Mouse (Mus musculus) lung, embryonic 15.5 days (tissue): ENCODE results near the gene 1700003F12Rik. TPM values are rescaled to one million over a fixed set of nuclear protein-coding genes. Genes with fewer than 3 reads are reported as not detected.

ENCODE experiments used
- ATAC-seq: fragments of 200-750 bp; cut with Nextera tagmentation; 2 replicates; pipeline ENCODE4 v1.8.0; 2017; ENCODE audit warnings: moderate number of reproducible peaks, borderline replicate concordance; ENCODE audit not compliant: low FRiP score, low TSS enrichment; ENCODE audit errors: extremely low read depth
- H3K27ac ChIP-seq: fragments of 300-500 bp; sonication (generic); 2 replicates; pipeline ENCODE4 v1.5.1; 2015; ENCODE audit warnings: moderate library complexity, mild to moderate bottlenecking, inconsistent platforms
- H3K27me3 ChIP-seq: fragments of 300-500 bp; sonication (generic); 2 replicates; pipeline ENCODE4 v1.6.1; 2015; ENCODE audit warnings: inconsistent platforms
- H3K36me3 ChIP-seq: fragments of 300-500 bp; sonication (generic); 2 replicates; pipeline ENCODE4 v1.6.1; 2015; ENCODE audit warnings: inconsistent platforms
- H3K4me1 ChIP-seq: fragments of 300-500 bp; sonication (generic); 2 replicates; pipeline ENCODE4 v1.6.1; 2015; ENCODE audit warnings: inconsistent platforms
- H3K4me2 ChIP-seq: fragments of 300-500 bp; sonication (generic); 2 replicates; pipeline ENCODE4 v1.6.1; 2015; ENCODE audit warnings: inconsistent platforms, mild to moderate bottlenecking, moderate library complexity
- H3K4me3 ChIP-seq: fragments of 300-500 bp; sonication (generic); 2 replicates; pipeline ENCODE4 v1.5.1; 2015; ENCODE audit warnings: mild to moderate bottlenecking, inconsistent platforms
- H3K9ac ChIP-seq: fragments of 300-500 bp; sonication (generic); 2 replicates; pipeline ENCODE4 v1.6.1; 2015; ENCODE audit warnings: inconsistent platforms
- H3K9me3 ChIP-seq: fragments of 300-500 bp; sonication (generic); 2 replicates; pipeline ENCODE4 v1.6.1; 2016; ENCODE audit warnings: inconsistent platforms
- WGBS: fragments of 180-500 bp; shearing (Covaris S2); methylation state at CpG from one replicate; pipeline ENCODE4 v1.1.7; 2015; 5-methylcytosine and 5-hydroxymethylcytosine counted together
- polyA plus RNA-seq: library from polyadenylated mRNA; unstranded; fragments of >200 nt; fragmentation: Nextera tagmentation; extraction: Ambion mirVana; gene quantifications from 2 replicates; pipeline ENCODE4 v1.2.1, GENCODE M21; 2015

1700003F12Rik gene
- polyA plus RNA-seq, 1 experiment from 2014 or later: 0.91 TPM

DNA sequence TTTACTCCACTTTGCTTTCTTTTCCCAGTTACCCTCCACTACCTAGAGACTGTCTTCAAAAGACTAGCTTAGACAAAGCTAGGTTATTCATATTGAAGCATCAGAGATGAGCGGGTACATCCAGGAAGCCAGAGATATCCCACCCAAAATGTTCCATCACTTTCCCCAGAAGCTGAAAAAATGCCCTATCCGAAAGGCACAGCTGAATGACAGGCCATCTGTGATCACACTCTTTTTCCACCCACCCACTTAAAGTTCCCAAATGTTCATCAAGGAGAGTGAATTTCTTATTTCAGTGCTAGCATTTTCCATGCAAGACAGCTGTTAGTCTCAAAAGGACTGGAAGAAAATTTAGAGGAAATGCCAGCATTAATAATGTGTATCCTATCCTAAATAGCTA, 21.6 kb upstream of the 1700003F12Rik start:
- Histone ChIP-seq H3K36me3 (peaks cover 50% of the 10 kb centered on the region), H3K4me1 (no peaks in the 10 kb centered on the region), H3K9me3 (no peaks in the 10 kb centered on the region), H3K27ac (no peak overlapping the region), H3K4me2 (no peak overlapping the region), H3K9ac (no peak overlapping the region), H3K27me3 (no peaks in the 10 kb centered on the region), H3K4me3 (no peak overlapping the region)
- WGBS: 91% methylated on average over 2 of the region's 2 CpGs
- ATAC-seq: no peak

DNA sequence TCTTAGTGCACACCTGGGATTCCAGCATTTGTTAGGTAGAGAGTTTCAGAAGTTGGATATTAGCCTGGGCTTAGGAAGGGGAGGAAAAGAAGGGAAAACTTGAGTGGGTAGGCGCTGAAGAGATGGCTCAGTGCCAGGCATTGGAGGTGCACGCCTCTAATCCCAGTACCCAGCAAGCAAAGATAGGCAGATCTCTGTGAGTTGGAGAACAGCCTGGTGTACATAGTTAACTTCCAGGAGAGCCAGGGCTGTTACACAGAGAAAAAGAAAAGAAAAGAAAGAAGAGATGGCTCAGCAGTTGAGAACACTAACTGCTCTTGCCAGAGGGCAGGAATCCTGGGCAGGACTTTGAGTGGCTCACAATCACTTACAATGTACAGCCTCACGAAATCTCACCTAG, 20.4 kb upstream of the 1700003F12Rik start:
- H3K36me3 ChIP-seq: peaks cover 60% of the 10 kb centered on the region
- 53% methylated on average over 3 of the region's 3 CpGs for WGBS

DNA sequence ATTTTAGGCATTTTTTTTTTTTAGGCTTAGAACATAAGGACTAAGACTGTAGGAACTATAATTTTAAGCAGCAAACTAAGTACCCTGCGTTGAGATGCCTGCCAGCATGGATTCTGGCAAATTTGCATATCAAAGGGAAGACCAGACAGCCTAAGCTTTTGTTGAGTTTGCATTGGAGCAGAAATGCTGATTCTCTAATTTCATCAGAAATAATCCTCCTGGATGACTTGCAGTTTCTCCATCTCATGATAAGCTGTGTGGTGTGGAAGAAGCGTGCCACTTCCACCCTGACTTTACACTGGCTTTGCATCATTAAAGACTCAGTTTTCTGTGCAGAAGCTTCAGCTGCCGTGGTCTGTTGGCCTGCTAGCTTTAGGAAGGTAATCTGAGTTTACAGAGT, 14.0 kb upstream of the 1700003F12Rik start:
- H3K27ac ChIP-seq: no peak overlapping the region
- H3K9me3 ChIP-seq: no peaks in the 10 kb centered on the region
- H3K4me3 ChIP-seq: no peak overlapping the region
- no peaks in the 10 kb centered on the region for H3K4me1 ChIP-seq
- 71% methylated on average over 3 of the region's 3 CpGs for WGBS
- peaks cover 63% of the 10 kb centered on the region for H3K36me3 ChIP-seq
- H3K27me3 ChIP-seq: no peaks in the 10 kb centered on the region
- H3K9ac ChIP-seq: no peak overlapping the region
- ATAC-seq: no peak
- H3K4me2 ChIP-seq: no peak overlapping the region

More for the DNA sequence above, 20.4 kb upstream of the 1700003F12Rik start:
- H3K4me1 ChIP-seq: no peaks in the 10 kb centered on the region
- H3K4me3 ChIP-seq: no peak overlapping the region
- no peak overlapping the region for H3K9ac ChIP-seq
- no peaks in the 10 kb centered on the region for H3K27me3 ChIP-seq
- H3K9me3 ChIP-seq: no peaks in the 10 kb centered on the region
- no peak overlapping the region for H3K4me2 ChIP-seq
- H3K27ac ChIP-seq: peak overlapping the region; percentile 64
- ATAC-seq: 0 out of 2 replicates have a peak, but pooled peaks have one; percentile 31

DNA sequence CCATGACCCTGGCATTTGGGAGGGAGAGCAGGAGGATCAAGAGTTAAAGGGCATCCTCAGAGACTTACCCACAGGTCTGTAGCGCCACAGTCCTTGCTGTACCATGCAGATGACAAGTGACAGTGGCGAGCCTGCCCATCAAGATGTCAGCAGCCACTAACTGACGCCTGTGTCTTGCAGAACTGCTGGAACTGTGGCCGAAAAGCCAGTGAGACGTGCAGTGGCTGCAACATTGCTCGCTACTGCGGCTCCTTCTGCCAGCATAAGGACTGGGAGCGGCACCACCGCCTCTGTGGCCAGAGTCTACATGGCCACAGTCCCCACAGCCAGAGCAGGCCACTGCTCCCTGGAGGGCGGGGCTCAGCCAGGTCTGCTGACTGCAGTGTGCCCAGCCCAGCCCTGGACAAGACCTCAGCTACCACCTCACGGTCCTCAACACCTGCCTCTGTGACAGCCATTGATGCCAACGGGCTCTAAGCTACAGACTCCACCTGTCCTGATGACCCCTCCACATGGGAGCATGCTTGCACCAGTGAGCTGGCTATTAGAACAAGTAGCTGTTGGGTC, 12.1 kb upstream of the 1700003F12Rik start:
- H3K9me3 ChIP-seq: no peaks in the 10 kb centered on the region
- H3K27me3 ChIP-seq: no peaks in the 10 kb centered on the region
- peaks cover 3% of the 10 kb centered on the region; the same call in 1 of the 2 replicates for H3K4me1 ChIP-seq
- no peak overlapping the region for H3K27ac ChIP-seq
- ATAC-seq: no peak
- peaks cover 52% of the 10 kb centered on the region for H3K36me3 ChIP-seq
- no peak overlapping the region for H3K9ac ChIP-seq
- no peak overlapping the region for H3K4me3 ChIP-seq
- 87% methylated on average over 12 of the region's 12 CpGs for WGBS
- H3K4me2 ChIP-seq: no peak overlapping the region

DNA sequence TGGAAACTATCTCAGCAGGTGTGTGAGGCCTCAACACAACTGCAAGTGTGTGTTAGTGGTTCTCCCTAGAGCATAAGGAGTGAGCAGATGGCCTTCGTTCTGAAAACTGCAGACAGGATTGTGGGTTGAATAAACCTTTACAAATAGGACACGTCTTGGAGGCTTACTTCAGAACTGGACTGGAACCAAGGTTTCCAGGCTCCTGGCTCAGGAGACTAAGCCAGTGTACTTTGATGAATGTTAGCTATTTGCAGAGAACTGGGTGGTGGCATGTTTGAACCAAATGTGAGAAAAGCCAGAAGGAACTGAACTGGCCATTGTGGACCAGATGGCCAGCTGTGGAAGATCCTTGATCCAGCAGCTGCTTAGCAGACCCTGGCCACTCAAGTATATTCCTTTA, 8.6 kb upstream of the 1700003F12Rik start:
- Histone ChIP-seq H3K36me3 (peaks cover 22% of the 10 kb centered on the region), H3K4me2 (no peak overlapping the region), H3K27me3 (no peaks in the 10 kb centered on the region), H3K27ac (no peak overlapping the region), H3K4me3 (no peak overlapping the region), H3K9ac (no peak overlapping the region), H3K4me1 (peaks cover 3% of the 10 kb centered on the region; the same call in 1 of the 2 replicates), H3K9me3 (no peaks in the 10 kb centered on the region)
- WGBS: 45% methylated on average over 2 of the region's 2 CpGs
- no peak for ATAC-seq

DNA sequence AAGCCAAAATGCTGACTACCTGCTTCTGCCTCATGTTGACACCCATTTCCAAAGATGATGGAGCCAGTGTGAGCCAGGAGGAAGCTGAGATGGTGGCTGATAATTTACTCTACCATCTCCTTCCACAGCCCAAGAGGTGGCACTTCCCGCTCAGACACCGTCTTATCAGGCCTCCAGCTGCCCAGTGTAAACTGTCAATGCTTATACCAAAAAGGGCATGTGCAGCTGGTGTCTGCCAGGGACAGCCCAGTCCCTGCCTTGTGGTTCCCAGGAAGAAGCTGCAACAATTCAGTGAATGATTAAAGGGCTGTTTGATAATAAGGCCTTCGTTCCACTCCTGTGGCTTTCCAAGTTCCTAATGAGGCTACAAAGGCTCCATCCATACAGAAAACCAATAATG, 8.2 kb upstream of the 1700003F12Rik start:
- Histone ChIP-seq H3K4me2 (no peak overlapping the region), H3K4me3 (no peak overlapping the region), H3K27me3 (no peaks in the 10 kb centered on the region), H3K9me3 (no peaks in the 10 kb centered on the region), H3K36me3 (peaks cover 20% of the 10 kb centered on the region), H3K4me1 (peaks cover 3% of the 10 kb centered on the region; the same call in 1 of the 2 replicates), H3K27ac (no peak overlapping the region), H3K9ac (no peak overlapping the region)
- peak; percentile 40; the same call in 1 of the 2 replicates for ATAC-seq
- WGBS: 31% methylated on average over 3 of the region's 3 CpGs

DNA sequence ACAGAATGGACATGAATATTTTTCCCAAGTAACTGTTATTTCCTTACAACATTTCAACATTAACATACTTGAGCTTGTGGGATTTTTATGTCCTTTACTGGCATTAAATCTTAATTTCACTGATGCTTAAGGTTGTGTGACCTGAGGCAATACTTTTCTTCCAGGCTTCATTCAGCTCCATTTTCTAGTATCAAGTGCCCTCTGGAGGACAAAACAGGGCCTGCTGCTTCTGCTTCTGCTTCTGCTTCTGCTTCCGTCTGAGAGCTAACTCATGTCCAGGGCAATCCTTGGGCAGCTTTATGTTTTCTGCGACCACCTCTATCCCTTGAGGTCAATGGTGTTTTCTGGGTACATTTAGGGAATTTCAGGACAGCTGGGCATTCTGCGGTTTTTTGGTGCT, 7.2 kb upstream of the 1700003F12Rik start:
- Histone ChIP-seq H3K4me2 (no peak overlapping the region), H3K27me3 (no peaks in the 10 kb centered on the region), H3K36me3 (peaks cover 17% of the 10 kb centered on the region), H3K4me1 (peaks cover 3% of the 10 kb centered on the region; the same call in 1 of the 2 replicates), H3K9ac (no peak overlapping the region), H3K27ac (no peak overlapping the region), H3K4me3 (no peak overlapping the region), H3K9me3 (no peaks in the 10 kb centered on the region)
- 75% methylated on average over 3 of the region's 3 CpGs for WGBS
- ATAC-seq: no peak

DNA sequence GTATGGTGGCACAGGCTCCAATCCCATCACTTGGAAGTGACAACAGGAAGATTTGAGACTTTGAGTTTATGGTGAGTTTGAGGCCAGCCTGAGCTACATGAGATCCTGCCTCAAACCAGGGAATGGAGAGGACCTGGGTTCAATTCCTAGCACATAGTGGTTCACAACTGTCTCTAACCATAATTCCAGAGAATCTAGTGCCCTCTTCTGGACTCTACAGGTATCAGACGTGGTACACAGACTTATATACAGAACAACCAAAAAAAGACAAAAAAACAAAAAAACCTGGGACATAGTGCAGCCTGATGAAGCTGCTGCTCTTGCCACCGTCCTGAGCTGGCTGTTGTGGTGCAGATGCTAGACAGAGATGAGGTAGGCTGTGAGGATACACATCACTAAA, 5.3 kb upstream of the 1700003F12Rik start:
- ATAC-seq: no peak
- 79% methylated on average over 2 of the region's 2 CpGs for WGBS
- H3K27ac ChIP-seq: no peak overlapping the region
- H3K4me1 ChIP-seq: peaks cover 3% of the 10 kb centered on the region; the same call in 1 of the 2 replicates
- peaks cover 4% of the 10 kb centered on the region for H3K36me3 ChIP-seq
- H3K4me3 ChIP-seq: no peak overlapping the region
- H3K4me2 ChIP-seq: no peak overlapping the region
- no peaks in the 10 kb centered on the region for H3K27me3 ChIP-seq
- no peak overlapping the region for H3K9ac ChIP-seq
- H3K9me3 ChIP-seq: no peaks in the 10 kb centered on the region

DNA sequence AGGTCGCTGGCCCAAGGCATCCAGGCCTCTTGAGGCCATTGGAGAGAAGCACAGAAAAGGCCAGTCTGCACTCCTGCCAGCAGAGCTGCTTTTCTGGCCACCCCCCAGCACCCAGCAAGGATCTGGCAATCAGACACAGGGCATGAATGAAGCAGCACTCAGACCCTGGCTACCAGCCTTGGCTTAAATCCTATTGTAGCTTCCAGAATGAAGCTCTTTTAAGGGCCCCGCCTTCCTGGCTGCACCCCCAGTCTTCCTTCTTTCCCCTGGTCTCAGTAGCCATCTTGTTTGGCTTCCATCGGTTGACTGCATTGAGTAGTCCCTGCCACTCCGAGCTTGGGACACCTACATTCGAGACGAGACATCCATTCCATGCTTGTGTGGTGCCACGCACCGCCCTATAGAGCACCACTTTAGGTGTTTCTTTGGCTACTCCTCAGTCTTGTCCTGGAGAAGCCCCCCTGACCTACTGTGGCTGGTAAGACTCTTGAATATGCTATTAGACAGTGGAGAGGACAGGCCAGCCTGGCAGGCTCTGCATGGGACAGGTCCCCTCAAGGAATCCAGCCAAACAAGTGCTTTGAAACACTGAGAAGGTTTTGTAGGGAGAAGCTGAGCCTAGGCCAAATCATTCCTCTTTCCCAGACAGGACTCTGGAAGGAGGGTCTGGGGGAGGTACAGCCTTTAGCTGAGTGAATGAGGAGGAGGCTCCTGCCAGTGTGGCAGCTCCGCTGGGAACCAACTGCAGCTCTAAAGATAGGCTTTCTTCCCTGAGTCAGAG, 3.1 kb upstream of the 1700003F12Rik start:
- H3K27ac ChIP-seq: no peak overlapping the region
- H3K9me3 ChIP-seq: no peaks in the 10 kb centered on the region

DNA sequence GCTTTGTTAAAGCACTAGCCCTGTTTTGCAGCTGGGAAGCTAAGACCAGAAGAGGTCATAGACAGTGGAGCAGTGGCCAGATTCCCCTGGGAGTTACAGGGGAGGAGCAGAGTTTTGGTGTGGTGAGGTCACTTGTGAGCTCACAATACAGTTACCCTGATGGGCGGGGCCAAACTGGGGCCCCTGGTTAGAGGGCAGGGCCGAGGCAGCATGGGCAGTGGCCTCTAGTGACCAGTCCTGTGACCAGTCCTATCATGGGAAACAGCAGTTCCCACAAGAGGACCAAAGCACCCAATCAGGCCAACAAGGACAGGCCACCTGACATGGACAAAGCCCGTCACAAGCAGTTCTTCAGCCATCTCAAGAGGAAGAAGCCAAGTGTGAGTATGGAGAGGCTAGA, 1.8 kb downstream of the 1700003F12Rik start:
- Histone ChIP-seq H3K4me1 (peaks cover 27% of the 10 kb centered on the region), H3K27me3 (peaks cover 25% of the 10 kb centered on the region), H3K9me3 (no peaks in the 10 kb centered on the region), H3K27ac (no peak overlapping the region), H3K4me2 (peak overlapping the region; percentile 95; the same call in 1 of the 2 replicates), H3K9ac (no peak overlapping the region), H3K36me3 (no peaks in the 10 kb centered on the region), H3K4me3 (no peak overlapping the region)
- 54% methylated on average over 3 of the region's 3 CpGs for WGBS
- ATAC-seq: no peak

More for the DNA sequence above, 3.1 kb upstream of the 1700003F12Rik start:
- Histone ChIP-seq H3K9ac (no peak overlapping the region), H3K36me3 (no peaks in the 10 kb centered on the region), H3K27me3 (no peaks in the 10 kb centered on the region), H3K4me2 (no peak overlapping the region), H3K4me1 (peaks cover under 1% of the 10 kb centered on the region; the same call in 1 of the 2 replicates), H3K4me3 (no peak overlapping the region)
- no peak for ATAC-seq
- 86% methylated on average over 9 of the region's 9 CpGs for WGBS

DNA sequence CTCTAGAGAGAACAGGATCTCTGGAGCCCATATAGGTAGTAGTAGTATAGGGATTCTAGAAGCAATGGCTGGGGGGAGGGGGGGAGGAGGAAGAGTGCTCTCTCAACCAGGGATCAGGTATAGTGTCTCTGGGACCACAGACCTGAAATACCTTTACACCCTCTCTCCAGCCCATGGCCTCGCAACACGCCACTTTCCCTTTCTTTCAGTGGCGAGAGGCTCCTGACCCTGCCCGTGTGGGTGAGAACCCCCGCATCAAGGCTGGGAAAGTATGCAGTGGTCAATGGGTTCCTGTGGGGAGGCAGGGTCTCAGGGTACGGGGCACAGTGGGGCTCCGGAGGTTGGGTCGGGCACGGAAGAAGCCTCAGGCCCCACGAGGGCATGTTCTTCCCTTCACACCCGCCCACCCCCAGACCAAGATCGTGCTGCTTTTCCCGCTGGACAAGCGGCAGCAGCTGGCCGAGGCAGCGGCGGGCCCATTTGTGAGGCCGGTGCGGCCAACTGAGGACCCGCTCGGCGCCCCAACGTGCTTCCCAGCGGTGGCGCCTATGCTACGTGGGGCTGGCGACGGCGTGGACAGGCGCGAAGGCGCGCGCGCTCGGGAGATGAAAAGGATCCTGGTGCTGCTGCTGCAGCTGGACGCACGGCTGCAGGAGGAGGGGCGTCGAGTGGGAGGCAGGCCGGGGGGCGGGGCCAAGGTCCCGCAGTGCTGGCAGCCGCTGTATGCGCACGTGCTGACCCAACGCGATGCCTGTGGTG, 2.4 kb downstream of the 1700003F12Rik start:
- no peak overlapping the region for H3K27ac ChIP-seq
- 4% methylated on average over 48 of the region's 48 CpGs for WGBS
- no peaks in the 10 kb centered on the region for H3K9me3 ChIP-seq

DNA sequence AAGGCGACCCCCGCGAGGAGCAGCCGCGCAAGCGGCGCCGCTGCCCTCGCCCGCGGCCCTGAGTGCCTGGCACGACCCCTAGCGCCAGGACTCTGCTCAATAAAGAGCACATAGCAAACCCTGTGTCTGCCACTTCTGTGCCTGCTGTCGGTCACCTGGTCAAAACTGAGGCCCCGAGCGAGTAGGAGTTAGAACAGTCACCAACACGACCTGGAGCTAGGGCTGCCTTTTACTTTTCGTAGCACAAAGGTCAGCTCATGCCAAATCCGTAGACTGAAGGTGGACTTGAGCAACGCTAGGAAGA, 3.0 kb downstream of the 1700003F12Rik start:
- Histone ChIP-seq H3K4me3 (peak overlapping the region; percentile 44; the same call in 1 of the 2 replicates), H3K27me3 (peaks cover 25% of the 10 kb centered on the region), H3K4me1 (peaks cover 28% of the 10 kb centered on the region), H3K9ac (no peak overlapping the region), H3K9me3 (no peaks in the 10 kb centered on the region), H3K4me2 (peak overlapping the region; percentile 95), H3K27ac (no peak overlapping the region), H3K36me3 (no peaks in the 10 kb centered on the region)
- 17% methylated on average over 20 of the region's 20 CpGs for WGBS
- ATAC-seq: no peak

More for the DNA sequence above, 2.4 kb downstream of the 1700003F12Rik start:
- H3K4me3 ChIP-seq: peak overlapping the region; percentile 44
- H3K9ac ChIP-seq: peak overlapping the region; percentile 19; the same call in 1 of the 2 replicates
- H3K36me3 ChIP-seq: no peaks in the 10 kb centered on the region
- ATAC-seq: peak; percentile 49; the same call in 1 of the 2 replicates
- peaks cover 25% of the 10 kb centered on the region for H3K27me3 ChIP-seq
- peaks cover 27% of the 10 kb centered on the region for H3K4me1 ChIP-seq
- H3K4me2 ChIP-seq: peak overlapping the region; percentile 95
